Mouse (Mus musculus): Measurements from ENCODE around the gene Reep3. TPM values are rescaled to one million over a fixed set of nuclear protein-coding genes. Genes with fewer than 3 reads are reported as not detected.

Gene Reep3
- polyA plus RNA-seq, 1 experiment from 2014 or later = 32.8 TPM

DNA sequence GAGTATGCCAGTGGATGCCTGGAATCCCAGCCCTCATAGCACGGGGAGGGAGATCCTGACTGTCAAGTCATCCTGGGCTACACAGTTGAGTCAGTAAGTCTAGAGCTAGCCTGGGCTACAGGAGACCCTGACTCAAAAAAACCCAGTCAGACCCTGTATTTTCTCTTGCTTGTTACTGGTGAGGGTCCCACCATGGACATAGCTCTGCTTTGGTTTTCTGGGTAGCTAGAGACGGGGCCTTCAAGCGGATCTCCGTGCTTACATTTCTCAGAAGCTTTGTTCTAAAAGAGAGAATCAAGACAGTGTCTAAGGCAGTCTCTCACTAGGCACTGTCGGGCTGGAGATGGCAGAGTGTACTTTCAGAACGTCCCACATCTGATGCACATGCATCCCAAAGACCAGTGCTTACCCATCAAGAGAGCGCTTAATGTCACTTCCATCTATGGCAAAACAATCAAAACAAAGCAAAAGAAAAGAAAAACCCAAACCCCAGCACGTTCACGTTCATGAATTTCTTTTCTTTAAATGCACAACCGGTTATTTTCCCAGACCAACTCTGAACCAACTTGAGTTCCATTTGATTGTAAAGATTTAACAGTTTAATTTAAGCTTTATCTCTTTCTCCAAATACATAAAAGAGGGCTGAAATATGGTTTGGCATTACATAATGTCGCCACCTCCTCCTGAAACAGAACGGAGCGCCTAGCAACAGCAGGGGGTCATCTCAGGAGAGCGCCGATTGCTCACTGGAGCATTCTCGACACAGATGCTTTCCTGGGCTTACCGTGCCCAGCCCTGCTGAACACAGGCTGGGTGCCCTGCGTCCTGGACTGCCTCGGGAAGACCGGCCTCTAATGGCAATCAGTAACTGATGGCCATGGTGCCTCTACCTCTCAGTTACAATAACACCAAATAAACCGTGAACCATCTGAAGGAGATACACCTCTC is 20.5 kb downstream of the Reep3 start:
- Histone ChIP-seq H3K4me2 (replicated peaks) (no peak overlapping the region), H3K9me3 (ENCODE audit: control insufficient read depth, low read length) (no peaks in the 10 kb centered on the region), H3K36me3 (replicated peaks; ENCODE audit: control insufficient read depth, insufficient read depth) (no peaks in the 10 kb centered on the region), H3K27me3 (ENCODE audit: control insufficient read depth, insufficient read depth, low read length) (no peaks in the 10 kb centered on the region), H3K9ac (0 out of 2 replicates have a peak overlapping the region, but pooled peaks have one; percentile 13), H3K4me3 (replicated peaks; ENCODE audit: low read length) (no peak overlapping the region), H3K27ac (no peak overlapping the region), H3K4me1 (replicated peaks; ENCODE audit: control insufficient read depth, insufficient read depth, low read length) (peaks cover 7% of the 10 kb centered on the region)
- WGBS = 53% methylated on average over 21 of the region's 21 CpGs
- ATAC-seq (ENCODE audit: low FRiP score) (no peak), DNase-seq (ENCODE audit: low spot score) (no peak)

DNA sequence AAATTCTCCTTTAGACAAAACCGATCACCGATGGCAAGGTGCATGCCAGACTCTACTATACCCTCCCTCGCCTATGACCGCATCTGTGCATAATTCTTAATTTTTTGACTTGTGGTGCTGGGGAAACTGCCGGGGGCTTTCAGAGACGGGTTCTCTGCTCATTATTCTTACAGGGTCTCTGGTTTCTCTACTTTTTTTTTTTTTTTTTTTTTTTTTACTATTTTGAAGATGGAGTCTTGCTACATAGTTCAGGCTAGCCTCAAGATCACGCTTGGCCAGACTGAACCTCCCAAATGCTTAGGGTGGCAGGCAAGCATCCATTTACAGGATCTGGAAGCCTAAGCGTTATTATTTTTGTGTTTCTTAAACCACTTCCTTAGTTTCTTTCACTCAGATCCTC is 23.2 kb downstream of the Reep3 start:
- Histone ChIP-seq H3K4me2 (replicated peaks) (no peak overlapping the region), H3K4me1 (replicated peaks; ENCODE audit: control insufficient read depth, insufficient read depth, low read length) (peaks cover 7% of the 10 kb centered on the region), H3K27me3 (ENCODE audit: control insufficient read depth, insufficient read depth, low read length) (no peaks in the 10 kb centered on the region), H3K9me3 (ENCODE audit: control insufficient read depth, low read length) (no peaks in the 10 kb centered on the region), H3K27ac (no peak overlapping the region), H3K4me3 (replicated peaks; ENCODE audit: low read length) (no peak overlapping the region), H3K36me3 (replicated peaks; ENCODE audit: control insufficient read depth, insufficient read depth) (no peaks in the 10 kb centered on the region), H3K9ac (no peak overlapping the region)
- DNase-seq (ENCODE audit: low spot score) = no peak
- 97% methylated on average over 8 of the region's 8 CpGs for WGBS
- no peak for ATAC-seq (ENCODE audit: low FRiP score)

DNA sequence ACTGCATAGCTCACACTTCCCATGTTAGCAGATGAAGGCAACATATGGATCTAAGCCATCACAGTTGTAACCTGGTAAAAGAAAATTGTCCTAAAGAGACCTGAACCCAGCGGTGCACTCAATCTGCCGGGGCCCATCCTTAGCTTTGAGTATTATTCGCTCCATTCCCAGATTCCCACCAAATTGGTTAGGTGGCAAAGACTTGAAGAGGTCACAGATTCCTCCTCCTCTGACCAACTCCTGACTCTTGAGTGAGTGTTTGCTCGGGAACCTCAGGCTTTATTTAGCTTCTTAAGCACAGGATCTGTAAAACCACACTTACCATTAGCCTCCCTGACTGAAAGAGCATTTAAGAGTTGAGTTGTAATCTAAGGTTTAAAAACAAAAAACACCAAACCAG is 24.1 kb downstream of the Reep3 start:
- WGBS = 96% methylated on average over 4 of the region's 4 CpGs
- no peaks in the 10 kb centered on the region for H3K36me3 ChIP-seq (replicated peaks; ENCODE audit: control insufficient read depth, insufficient read depth)
- no peaks in the 10 kb centered on the region for H3K27me3 ChIP-seq (ENCODE audit: control insufficient read depth, insufficient read depth, low read length)
- no peak overlapping the region for H3K9ac ChIP-seq
- peaks cover 7% of the 10 kb centered on the region for H3K4me1 ChIP-seq (replicated peaks; ENCODE audit: control insufficient read depth, insufficient read depth, low read length)
- no peak for ATAC-seq (ENCODE audit: low FRiP score)
- H3K27ac ChIP-seq = no peak overlapping the region
- no peak for DNase-seq (ENCODE audit: low spot score)
- no peak overlapping the region for H3K4me2 ChIP-seq (replicated peaks)
- H3K4me3 ChIP-seq (replicated peaks; ENCODE audit: low read length) = no peak overlapping the region
- H3K9me3 ChIP-seq (ENCODE audit: control insufficient read depth, low read length) = no peaks in the 10 kb centered on the region

DNA sequence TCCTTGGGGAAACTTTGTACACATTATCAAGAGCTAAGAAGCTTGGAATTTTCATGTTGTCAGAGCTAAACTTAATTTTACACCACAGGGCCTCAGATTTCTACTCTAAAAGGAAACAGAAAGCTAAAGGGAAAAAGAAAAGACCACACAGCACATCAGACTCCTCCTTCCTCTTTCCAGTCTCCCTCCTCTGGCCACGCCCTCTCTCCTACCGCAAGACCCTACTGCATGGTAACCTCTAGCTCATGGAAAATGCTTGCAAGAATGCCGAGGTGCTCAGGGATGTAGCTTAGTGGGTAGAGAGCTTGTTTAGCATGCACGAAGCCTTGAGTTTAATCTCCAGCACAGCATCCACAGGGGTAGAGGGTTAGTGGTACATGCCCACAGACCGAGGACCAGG is 24.9 kb downstream of the Reep3 start:
- no peak overlapping the region for H3K4me3 ChIP-seq (replicated peaks; ENCODE audit: low read length)
- H3K4me2 ChIP-seq (replicated peaks) = no peak overlapping the region
- H3K36me3 ChIP-seq (replicated peaks; ENCODE audit: control insufficient read depth, insufficient read depth) = no peaks in the 10 kb centered on the region
- no peak overlapping the region for H3K27ac ChIP-seq
- H3K4me1 ChIP-seq (replicated peaks; ENCODE audit: control insufficient read depth, insufficient read depth, low read length) = peaks cover 8% of the 10 kb centered on the region
- 85% methylated on average over 5 of the region's 5 CpGs for WGBS
- no peak overlapping the region for H3K9ac ChIP-seq
- DNase-seq (ENCODE audit: low spot score) (no peak), ATAC-seq (ENCODE audit: low FRiP score) (no peak)
- no peaks in the 10 kb centered on the region for H3K9me3 ChIP-seq (ENCODE audit: control insufficient read depth, low read length)
- H3K27me3 ChIP-seq (ENCODE audit: control insufficient read depth, insufficient read depth, low read length) = no peaks in the 10 kb centered on the region

DNA sequence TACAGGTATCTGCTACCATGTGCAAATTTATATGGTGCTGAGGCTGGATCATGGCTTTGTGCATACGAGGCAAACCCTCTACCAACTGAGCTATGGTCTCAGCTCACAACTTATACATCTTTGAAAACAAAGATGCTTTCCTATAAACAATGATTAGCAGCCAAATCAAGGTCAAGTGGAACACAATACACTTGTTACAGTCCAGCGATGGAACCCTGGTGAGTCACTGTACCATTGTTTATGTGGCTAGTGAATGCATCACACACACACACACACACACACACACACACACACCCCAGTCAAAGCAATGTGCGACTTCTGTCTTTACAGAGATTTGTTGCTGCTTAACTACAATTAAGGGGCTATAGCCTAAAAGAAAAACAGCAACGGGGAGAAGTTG is 25.4 kb downstream of the Reep3 start:
- Histone ChIP-seq H3K27me3 (ENCODE audit: control insufficient read depth, insufficient read depth, low read length) (no peaks in the 10 kb centered on the region), H3K4me3 (replicated peaks; ENCODE audit: low read length) (no peak overlapping the region), H3K4me1 (replicated peaks; ENCODE audit: control insufficient read depth, insufficient read depth, low read length) (peaks cover 10% of the 10 kb centered on the region), H3K9ac (no peak overlapping the region), H3K4me2 (replicated peaks) (no peak overlapping the region), H3K9me3 (ENCODE audit: control insufficient read depth, low read length) (no peaks in the 10 kb centered on the region), H3K36me3 (replicated peaks; ENCODE audit: control insufficient read depth, insufficient read depth) (no peaks in the 10 kb centered on the region), H3K27ac (no peak overlapping the region)
- ATAC-seq (ENCODE audit: low FRiP score) (no peak), DNase-seq (ENCODE audit: low spot score) (no peak)
- WGBS = 80% methylated on average over 4 of the region's 4 CpGs

DNA sequence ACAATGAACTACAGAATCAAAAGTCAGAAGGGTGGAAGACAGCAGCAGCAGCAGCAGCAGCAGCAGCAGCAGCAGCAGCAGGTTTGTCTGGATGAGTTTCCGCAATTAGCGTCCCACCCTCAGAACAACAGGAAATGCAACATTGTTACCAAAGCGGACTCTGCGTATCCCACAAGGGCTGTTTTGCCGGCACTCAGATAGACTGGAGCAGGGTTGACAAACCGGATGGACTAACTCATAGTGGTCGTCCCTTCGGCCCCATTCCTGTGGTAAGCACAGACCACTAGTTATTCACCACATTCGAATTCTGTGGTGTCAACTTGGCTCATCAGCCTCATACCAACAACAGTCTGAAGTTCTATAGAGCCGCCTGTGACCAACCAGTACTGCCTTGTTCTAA is 27.7 kb downstream of the Reep3 start:
- Histone ChIP-seq H3K27me3 (ENCODE audit: control insufficient read depth, insufficient read depth, low read length) (no peaks in the 10 kb centered on the region), H3K4me2 (replicated peaks) (no peak overlapping the region), H3K9ac (no peak overlapping the region), H3K36me3 (replicated peaks; ENCODE audit: control insufficient read depth, insufficient read depth) (no peaks in the 10 kb centered on the region), H3K9me3 (ENCODE audit: control insufficient read depth, low read length) (no peaks in the 10 kb centered on the region), H3K4me1 (replicated peaks; ENCODE audit: control insufficient read depth, insufficient read depth, low read length) (peaks cover 14% of the 10 kb centered on the region), H3K27ac (no peak overlapping the region), H3K4me3 (replicated peaks; ENCODE audit: low read length) (no peak overlapping the region)
- 93% methylated on average over 10 of the region's 10 CpGs for WGBS
- ATAC-seq (ENCODE audit: low FRiP score) (no peak), DNase-seq (ENCODE audit: low spot score) (no peak)

DNA sequence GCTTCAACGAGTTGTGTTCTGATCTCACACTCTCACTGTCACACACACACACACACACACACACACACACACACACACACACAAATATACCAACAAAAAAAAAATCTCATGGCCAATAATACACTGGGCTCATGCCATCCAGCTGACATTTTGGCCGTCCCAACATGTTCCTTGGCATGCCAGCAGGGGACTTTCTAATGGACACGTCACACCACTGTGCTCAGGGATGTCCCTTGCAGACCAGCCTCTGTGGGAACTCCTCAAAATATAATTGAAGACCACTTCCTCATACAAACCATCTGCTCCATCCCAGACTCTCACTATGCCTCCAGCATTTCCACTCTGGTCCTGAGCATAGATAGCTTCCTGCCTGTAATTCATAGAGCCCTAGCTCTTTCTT is 30.3 kb downstream of the Reep3 start:
- Histone ChIP-seq H3K27ac (peak overlapping the region; percentile 52; the same call in 1 of the 2 replicates), H3K4me2 (replicated peaks) (no peak overlapping the region), H3K27me3 (ENCODE audit: control insufficient read depth, insufficient read depth, low read length) (no peaks in the 10 kb centered on the region), H3K36me3 (replicated peaks; ENCODE audit: control insufficient read depth, insufficient read depth) (no peaks in the 10 kb centered on the region), H3K4me1 (replicated peaks; ENCODE audit: control insufficient read depth, insufficient read depth, low read length) (peaks cover 17% of the 10 kb centered on the region), H3K9me3 (ENCODE audit: control insufficient read depth, low read length) (no peaks in the 10 kb centered on the region), H3K4me3 (replicated peaks; ENCODE audit: low read length) (no peak overlapping the region), H3K9ac (no peak overlapping the region)
- DNase-seq (ENCODE audit: low spot score) (no peak), ATAC-seq (ENCODE audit: low FRiP score) (no peak)
- WGBS = 49% methylated on average over 3 of the region's 3 CpGs

DNA sequence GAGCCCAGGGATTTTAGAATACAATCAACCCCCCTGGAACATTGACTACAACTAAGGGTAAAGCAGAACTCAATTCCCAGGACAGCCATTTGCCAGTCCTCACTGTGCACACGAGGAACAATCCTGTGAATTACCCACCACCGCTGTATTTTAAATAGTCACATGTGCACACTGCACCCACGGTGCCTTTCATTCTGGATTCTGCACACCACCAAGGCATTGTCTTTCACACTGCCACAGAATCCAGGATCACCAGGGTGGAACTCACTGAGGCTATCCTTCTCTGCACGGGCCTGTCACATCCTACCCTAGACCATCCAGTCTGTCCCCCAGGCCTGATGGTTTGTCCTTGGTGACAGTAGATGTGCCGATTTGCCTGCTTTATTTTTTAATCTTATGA is 30.8 kb downstream of the Reep3 start:
- Histone ChIP-seq H3K4me1 (replicated peaks; ENCODE audit: control insufficient read depth, insufficient read depth, low read length) (peaks cover 22% of the 10 kb centered on the region), H3K36me3 (replicated peaks; ENCODE audit: control insufficient read depth, insufficient read depth) (no peaks in the 10 kb centered on the region), H3K4me3 (replicated peaks; ENCODE audit: low read length) (no peak overlapping the region), H3K9me3 (ENCODE audit: control insufficient read depth, low read length) (no peaks in the 10 kb centered on the region), H3K27me3 (ENCODE audit: control insufficient read depth, insufficient read depth, low read length) (no peaks in the 10 kb centered on the region), H3K4me2 (replicated peaks) (no peak overlapping the region), H3K9ac (0 out of 2 replicates have a peak overlapping the region, but pooled peaks have one; percentile 33), H3K27ac (peak overlapping the region; percentile 52)
- DNase-seq (ENCODE audit: low spot score) (no peak), ATAC-seq (ENCODE audit: low FRiP score) (peak; percentile 46; the same call in 1 of the 2 replicates)
- WGBS = 17% methylated on average over 5 of the region's 5 CpGs

DNA sequence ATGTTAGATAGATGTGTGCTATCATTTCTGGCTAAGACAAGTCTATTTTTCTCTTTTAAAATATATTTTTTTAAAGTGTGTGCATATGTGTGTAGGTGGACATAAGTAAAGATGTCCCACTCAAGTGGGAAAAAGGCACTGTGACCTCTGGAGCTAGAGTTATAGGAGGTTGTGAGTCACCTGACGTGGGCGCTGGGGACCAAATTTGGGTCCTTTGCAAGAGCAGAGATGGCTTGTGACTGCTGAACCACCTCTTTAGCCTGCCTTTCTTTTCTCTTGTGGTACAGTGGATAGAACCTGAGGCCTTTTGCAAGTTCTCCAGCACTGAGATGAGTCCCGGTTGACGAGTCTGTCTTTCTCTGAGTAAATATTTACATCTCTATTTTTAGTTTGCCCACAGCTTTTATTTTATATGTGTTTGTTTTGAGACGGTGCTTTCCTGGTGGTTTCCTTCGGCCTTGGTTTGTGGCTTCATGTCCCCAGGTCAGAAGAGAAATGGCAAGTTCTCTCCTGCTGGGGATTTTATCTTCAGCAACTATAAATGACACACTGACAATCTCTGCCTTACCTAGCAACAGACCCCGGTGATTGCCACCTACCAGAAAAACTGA is 31.4 kb downstream of the Reep3 start:
- no peaks in the 10 kb centered on the region for H3K36me3 ChIP-seq (replicated peaks; ENCODE audit: control insufficient read depth, insufficient read depth)
- peaks cover 23% of the 10 kb centered on the region for H3K4me1 ChIP-seq (replicated peaks; ENCODE audit: control insufficient read depth, insufficient read depth, low read length)
- H3K4me3 ChIP-seq (replicated peaks; ENCODE audit: low read length) = no peak overlapping the region
- ATAC-seq (ENCODE audit: low FRiP score) (no peak), DNase-seq (ENCODE audit: low spot score) (no peak)
- no peaks in the 10 kb centered on the region for H3K27me3 ChIP-seq (ENCODE audit: control insufficient read depth, insufficient read depth, low read length)
- 72% methylated on average over 7 of the region's 7 CpGs for WGBS
- H3K9me3 ChIP-seq (ENCODE audit: control insufficient read depth, low read length) = no peaks in the 10 kb centered on the region
- H3K9ac ChIP-seq = 0 out of 2 replicates have a peak overlapping the region, but pooled peaks have one; percentile 33
- H3K27ac ChIP-seq = peak overlapping the region; percentile 52
- no peak overlapping the region for H3K4me2 ChIP-seq (replicated peaks)

All from hindbrain, embryonic 14.5 days (tissue).